Mouse (Mus musculus) midbrain, embryonic 13.5 days (tissue): Measurements from ENCODE around the gene Ube2l3. TPM values are rescaled to one million over a fixed set of nuclear protein-coding genes. Genes with fewer than 3 reads are reported as not detected.
A peak's percentile ranks its signal among the peaks of the same experiment; 100 is the strongest.
"Not testable (repeated sequence)": the region's sequence is repeated elsewhere in the genome, so short reads cannot be mapped to it uniquely, and the experiment has no call there.

Experiments
- ATAC-seq: fragments of 200-750 bp; cut with Nextera tagmentation; 2 replicates; pipeline ENCODE4 v1.8.0; 2017; ENCODE audit warnings: mild to moderate bottlenecking, moderate TSS enrichment, moderate library complexity
- H3K27ac ChIP-seq: fragments of 300-500 bp; sonication (generic); 2 replicates; pipeline ENCODE4 v1.5.1; 2015; ENCODE audit warnings: inconsistent platforms, mild to moderate bottlenecking, moderate library complexity
- H3K27me3 ChIP-seq: fragments of 300-500 bp; sonication (generic); 2 replicates; pipeline ENCODE4 v1.6.1; 2015; ENCODE audit warnings: mild to moderate bottlenecking, inconsistent platforms
- H3K36me3 ChIP-seq: fragments of 300-500 bp; sonication (generic); 2 replicates; pipeline ENCODE4 v1.6.1; 2015; ENCODE audit warnings: mild to moderate bottlenecking, inconsistent platforms
- H3K4me1 ChIP-seq: fragments of 300-500 bp; sonication (generic); replicated peaks from 2 replicates; pipeline ENCODE4 v1.6.1; 2015; ENCODE audit warnings: inconsistent platforms
- H3K4me2 ChIP-seq: fragments of 300-500 bp; sonication (generic); replicated peaks from 2 replicates; pipeline ENCODE4 v1.6.1; 2015; ENCODE audit warnings: moderate library complexity, mild to moderate bottlenecking, inconsistent platforms
- H3K4me3 ChIP-seq: fragments of 300-500 bp; sonication (generic); replicated peaks from 2 replicates; pipeline ENCODE4 v1.5.1; 2015; ENCODE audit warnings: mild to moderate bottlenecking, inconsistent platforms
- H3K9ac ChIP-seq: fragments of 300-500 bp; sonication (generic); replicated peaks from 2 replicates; pipeline ENCODE4 v1.6.1; 2015; ENCODE audit warnings: mild to moderate bottlenecking, inconsistent platforms
- H3K9me3 ChIP-seq: fragments of 300-500 bp; sonication (generic); 2 replicates; pipeline ENCODE4 v1.6.1; 2016; ENCODE audit warnings: mild to moderate bottlenecking, inconsistent platforms
- WGBS: fragments of 180-500 bp; shearing (Covaris S2); methylation state at CpG from one replicate; pipeline ENCODE4 v1.1.7; 2015; 5-methylcytosine and 5-hydroxymethylcytosine counted together
- polyA plus RNA-seq: library from polyadenylated mRNA; unstranded; fragments of >200 nt; fragmentation: Nextera tagmentation; extraction: Ambion mirVana; gene quantifications from 2 replicates; pipeline ENCODE4 v1.2.1, GENCODE M21; 2015

Gene Ube2l3
- polyA plus RNA-seq, 1 experiment from 2014 or later: 342 TPM

DNA sequence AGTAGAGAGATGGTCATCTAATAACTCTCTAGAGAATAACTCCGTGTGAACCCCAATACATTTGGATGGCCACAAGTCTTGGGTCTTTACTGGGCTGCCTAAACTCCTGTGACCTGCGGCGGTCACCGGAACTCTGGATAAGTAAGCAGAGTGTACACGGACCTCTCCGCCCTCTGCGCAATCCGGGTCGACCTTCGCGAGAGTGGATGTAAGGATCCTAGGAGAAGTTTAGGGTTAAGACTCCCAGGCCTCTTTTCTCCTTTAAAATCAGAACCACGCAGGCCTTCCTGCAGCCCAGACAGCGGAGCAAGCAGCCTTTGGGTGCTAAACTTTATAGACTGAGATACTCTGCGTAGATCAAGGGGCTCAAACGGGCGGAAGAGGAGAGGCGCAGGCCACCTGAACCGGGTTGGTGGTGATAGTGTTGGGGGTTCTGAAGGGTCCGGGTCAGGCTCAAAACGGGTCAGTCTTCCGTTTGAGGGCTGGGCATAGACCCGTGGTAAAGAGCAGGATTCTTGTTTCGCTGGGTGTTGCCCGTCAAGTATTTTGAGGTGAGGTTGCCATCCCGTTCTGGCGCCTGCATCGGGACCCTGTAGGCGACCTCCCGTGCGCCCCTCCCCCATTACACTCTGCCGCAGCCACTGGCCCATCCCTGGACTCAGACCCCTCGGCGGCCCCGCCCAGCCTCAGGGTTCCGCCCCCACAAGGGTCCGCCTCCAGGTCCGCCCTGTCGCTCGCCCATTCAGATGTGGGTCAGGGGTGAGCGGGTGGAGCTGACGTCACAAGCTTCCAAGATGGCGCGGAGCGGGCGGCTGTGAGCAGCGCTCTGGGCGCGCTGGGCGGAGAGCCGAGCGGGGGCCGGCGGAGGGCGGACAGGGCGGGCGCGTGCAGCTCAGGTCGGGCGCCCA, 30.6 kb upstream of the Ube2l3 start, which contains the start of gene Hic2:
Gene Hic2, plus strand, starts transcription at position 779 of the 908 bp plus-strand sequence.
- H3K36me3 ChIP-seq: no peaks in the 10 kb centered on the region
- H3K27me3 ChIP-seq: no peaks in the 10 kb centered on the region
- peaks cover 39% of the 10 kb centered on the region for H3K4me1 ChIP-seq
- ATAC-seq: peak; percentile 97
- peak within 1 kb of the TSS; percentile 93 for H3K9ac ChIP-seq
- under 1% methylated on average over 59 of the region's 59 CpGs for WGBS
- peak within 1 kb of the TSS; percentile 74 for H3K4me3 ChIP-seq
- H3K9me3 ChIP-seq: no peaks in the 10 kb centered on the region
- peak within 1 kb of the TSS; percentile 81 for H3K4me2 ChIP-seq
- peak within 1 kb of the TSS; percentile 96 for H3K27ac ChIP-seq

DNA sequence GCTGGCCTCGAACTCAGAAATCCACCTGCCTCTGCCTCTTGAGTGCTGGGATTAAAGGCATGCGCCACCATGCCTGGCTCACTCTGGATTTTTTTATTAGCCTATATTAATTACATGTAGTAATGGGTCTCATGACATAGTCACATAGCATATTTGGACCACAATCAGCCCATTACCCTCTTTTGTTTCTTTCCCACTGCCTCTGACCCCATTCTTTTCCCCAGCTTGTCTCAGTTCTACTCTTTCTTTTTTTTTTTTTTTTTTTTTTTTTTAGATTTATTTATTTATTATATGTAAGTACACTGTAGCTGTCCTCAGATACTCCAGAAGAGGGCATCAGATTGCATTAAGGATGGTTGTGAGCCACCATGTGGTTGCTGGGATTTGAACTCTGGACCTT, 29.1 kb upstream of the Ube2l3 start:
- ATAC-seq, H3K36me3 ChIP-seq, H3K4me2 ChIP-seq, H3K27ac ChIP-seq, H3K27me3 ChIP-seq, H3K9me3 ChIP-seq, H3K9ac ChIP-seq, H3K4me3 ChIP-seq: not testable (repeated sequence)
- WGBS: 91% methylated on average over 2 of the region's 2 CpGs
- H3K4me1 ChIP-seq: peaks cover 28% of the 10 kb centered on the region

DNA sequence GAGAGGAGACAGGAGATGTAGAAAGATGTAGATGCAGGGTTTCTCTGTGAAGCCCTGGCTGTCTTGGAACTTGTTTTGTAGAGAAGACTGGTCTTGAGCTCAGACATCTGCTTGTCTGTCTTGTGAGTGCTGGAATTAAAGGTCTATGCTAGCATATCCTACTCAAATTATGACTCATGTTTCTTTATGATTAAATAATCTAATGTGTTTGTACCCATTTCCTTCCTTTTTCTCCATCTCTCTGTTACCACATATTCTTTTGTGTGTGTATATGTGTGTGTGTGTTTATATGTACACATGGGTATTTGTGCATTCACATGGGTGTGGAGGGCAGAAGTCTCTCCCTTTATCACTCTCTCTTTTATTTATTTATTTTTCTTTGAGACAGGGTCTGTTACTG, 24.0 kb upstream of the Ube2l3 start:
- Histone ChIP-seq H3K4me2 (no peak overlapping the region), H3K27ac (no peak overlapping the region), H3K27me3 (no peaks in the 10 kb centered on the region), H3K4me3 (no peak overlapping the region), H3K4me1 (no peaks in the 10 kb centered on the region), H3K9me3 (no peaks in the 10 kb centered on the region), H3K9ac (no peak overlapping the region), H3K36me3 (no peaks in the 10 kb centered on the region)
- no peak for ATAC-seq

DNA sequence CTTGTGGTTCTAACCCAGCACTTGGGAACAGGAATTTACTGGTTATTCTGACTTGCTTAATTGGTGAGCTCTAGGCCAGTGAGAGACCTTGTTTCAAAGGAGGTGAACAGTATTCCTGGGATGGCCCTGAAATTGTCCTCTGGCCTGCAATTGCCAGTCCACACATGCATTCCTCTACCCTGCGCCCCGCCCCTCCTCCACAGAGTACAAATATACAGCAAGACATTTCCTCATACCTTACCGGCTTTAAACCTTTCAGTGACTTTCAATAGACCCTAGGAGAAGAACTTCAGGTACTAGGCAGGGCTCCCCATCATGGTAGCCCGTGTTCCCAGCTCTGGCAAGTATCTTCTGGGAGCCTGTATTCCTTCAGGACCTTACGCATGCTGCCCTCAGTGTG, 23.1 kb upstream of the Ube2l3 start:
- Histone ChIP-seq H3K9me3 (no peaks in the 10 kb centered on the region), H3K27me3 (no peaks in the 10 kb centered on the region), H3K27ac (no peak overlapping the region), H3K4me1 (no peaks in the 10 kb centered on the region), H3K4me2 (no peak overlapping the region), H3K36me3 (no peaks in the 10 kb centered on the region), H3K9ac (no peak overlapping the region), H3K4me3 (no peak overlapping the region)
- ATAC-seq: no peak
- whole genome bisulfite sequencing: 92% methylated on average over 5 of the region's 5 CpGs

DNA sequence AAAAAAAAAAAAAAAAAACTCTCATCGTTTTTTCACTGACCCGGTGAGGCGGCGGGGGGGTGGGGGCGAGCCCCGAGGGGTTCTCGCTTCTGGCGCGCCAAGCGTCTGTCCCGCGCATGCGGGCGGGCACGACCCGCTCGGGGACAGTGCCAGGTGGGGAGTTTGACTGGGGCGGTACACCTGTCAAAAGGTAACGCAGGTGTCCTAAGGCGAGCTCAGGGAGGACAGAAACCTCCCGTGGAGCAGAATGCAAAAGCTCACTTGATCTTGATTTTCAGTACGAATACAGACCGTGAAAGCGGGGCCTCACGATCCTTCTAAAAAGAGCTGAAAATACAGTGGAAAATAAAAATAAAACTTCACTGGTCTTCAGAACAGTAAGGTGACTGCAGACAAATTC, 19.7 kb upstream of the Ube2l3 start:
- peak; percentile 100 for ATAC-seq
- Histone ChIP-seq H3K4me1 (no peaks in the 10 kb centered on the region), H3K4me3 (no peak overlapping the region), H3K36me3 (no peaks in the 10 kb centered on the region), H3K9me3 (no peaks in the 10 kb centered on the region), H3K27ac (no peak overlapping the region), H3K9ac (no peak overlapping the region), H3K4me2 (no peak overlapping the region), H3K27me3 (no peaks in the 10 kb centered on the region)
- 32% methylated on average over 25 of the region's 25 CpGs for WGBS

DNA sequence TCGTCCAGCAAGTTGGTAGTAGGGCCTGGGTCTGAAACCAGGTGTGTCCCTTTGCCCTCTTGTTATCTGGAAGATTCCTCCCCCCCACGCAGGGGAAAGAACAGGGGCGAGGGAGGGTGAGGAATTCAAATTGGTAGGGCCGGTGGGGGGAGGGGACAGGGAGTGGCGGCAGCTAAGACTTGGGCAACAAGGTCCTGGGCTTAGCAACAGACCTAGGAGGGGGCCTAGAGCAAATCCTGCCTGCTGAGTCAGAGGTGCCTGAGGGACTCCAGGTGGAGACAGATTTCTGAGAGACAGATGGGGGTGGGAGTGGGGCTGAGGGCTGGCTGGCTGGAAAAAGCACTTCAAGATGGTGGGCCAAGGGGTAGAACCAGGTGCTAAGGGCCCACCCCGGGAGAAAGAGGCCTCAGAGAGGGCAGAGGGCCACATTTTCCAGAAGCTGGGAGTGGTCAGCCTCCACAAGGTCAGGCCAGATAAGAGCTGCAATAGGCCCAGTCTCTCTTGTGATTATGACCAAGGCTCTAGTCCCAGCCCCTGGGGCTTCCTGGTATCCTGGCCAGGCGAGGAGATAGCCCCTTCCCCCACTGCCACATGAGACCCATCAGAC, 17.8 kb upstream of the Ube2l3 start:
- Histone ChIP-seq H3K4me3 (no peak overlapping the region), H3K27ac (no peak overlapping the region), H3K4me2 (no peak overlapping the region), H3K4me1 (no peaks in the 10 kb centered on the region), H3K36me3 (no peaks in the 10 kb centered on the region), H3K27me3 (no peaks in the 10 kb centered on the region), H3K9me3 (no peaks in the 10 kb centered on the region), H3K9ac (no peak overlapping the region)
- WGBS: 39% methylated on average over 7 of the region's 7 CpGs
- ATAC-seq: no peak

DNA sequence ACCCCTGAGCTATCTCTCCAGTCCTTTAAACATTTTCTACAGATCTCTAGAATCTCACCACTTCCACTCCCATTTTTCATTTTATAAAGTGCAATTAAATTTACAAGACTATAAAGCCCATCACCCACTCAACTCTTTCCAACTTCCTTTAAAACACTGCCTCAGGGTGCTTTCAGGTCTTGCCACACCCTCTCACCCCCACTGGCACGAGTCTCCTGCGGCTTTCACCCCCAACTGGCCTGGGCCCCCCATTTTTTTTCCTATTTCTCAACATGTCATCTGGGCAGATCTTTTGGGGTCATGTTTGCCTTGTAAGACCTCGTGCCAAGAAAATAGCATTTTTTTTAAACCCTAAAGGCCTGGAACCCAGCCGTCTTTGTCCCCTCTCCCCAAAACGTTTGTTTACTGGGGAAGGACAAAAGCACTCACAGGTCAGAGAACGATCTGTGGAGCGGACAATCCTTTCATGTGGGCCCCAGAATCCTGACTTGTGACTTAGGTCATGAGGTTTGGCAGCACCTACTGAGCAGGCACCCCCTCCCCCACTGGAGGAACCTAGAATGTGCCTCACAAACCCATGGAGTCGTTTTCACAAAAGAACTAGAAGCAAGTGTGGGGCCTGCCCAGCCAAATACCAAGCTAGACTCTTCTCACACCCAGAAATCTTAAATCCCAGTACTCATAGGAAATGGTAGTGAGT, 14.6 kb upstream of the Ube2l3 start:
- H3K4me2 ChIP-seq: no peak overlapping the region
- ATAC-seq: no peak
- H3K4me1 ChIP-seq: no peaks in the 10 kb centered on the region
- H3K9ac ChIP-seq: no peak overlapping the region
- no peaks in the 10 kb centered on the region for H3K27me3 ChIP-seq
- H3K36me3 ChIP-seq: no peaks in the 10 kb centered on the region; the same call in 1 of the 2 replicates
- no peaks in the 10 kb centered on the region for H3K9me3 ChIP-seq
- no peak overlapping the region for H3K4me3 ChIP-seq
- no peak overlapping the region for H3K27ac ChIP-seq
- WGBS: 69% methylated on average over 8 of the region's 8 CpGs

DNA sequence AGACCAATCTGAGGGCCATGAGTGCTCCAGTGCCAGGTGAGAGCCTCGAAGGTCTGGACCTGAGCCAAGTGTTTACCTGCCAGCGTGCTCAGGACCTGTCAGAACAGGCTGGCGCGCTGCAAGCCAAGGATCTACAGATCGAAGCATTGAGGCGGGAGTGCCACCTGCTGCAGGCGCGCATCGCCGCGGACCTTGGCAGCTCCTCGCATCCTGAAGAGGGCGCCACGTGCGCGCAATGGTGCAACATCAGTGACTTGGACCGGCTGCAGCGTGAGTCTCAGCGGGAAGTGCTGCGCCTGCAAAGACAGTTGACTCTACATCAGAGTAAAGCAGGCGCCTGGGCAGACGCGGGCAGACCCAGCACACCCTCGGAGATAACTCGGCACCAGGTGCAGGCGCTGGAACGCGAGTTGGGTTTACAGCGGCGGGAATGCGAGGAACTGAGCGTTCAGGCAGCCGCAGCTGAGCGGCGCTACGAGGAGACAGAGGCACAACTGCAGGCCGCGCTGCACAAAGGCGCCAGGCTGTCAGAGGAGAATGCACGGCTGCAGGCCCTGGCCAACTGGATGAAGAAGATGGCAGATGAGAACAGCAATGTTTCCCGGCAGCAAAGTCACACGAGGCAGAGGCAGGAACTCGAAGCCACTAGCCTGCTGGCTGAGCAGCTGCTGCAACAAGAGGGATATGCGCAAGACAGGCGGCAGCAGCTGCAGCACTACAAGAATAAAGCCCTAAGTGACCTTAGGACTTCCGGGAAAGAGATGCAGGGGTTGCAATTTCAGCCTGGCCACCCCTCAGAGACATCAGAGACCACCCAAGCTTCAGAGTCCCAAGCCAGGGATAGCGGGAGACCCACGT, 7.8 kb upstream of the Ube2l3 start:
- Histone ChIP-seq H3K9me3 (no peaks in the 10 kb centered on the region), H3K4me1 (peaks cover 25% of the 10 kb centered on the region), H3K9ac (peak overlapping the region; percentile 72), H3K27me3 (peaks cover 19% of the 10 kb centered on the region), H3K4me3 (peak overlapping the region; percentile 57), H3K27ac (peak overlapping the region; percentile 88), H3K4me2 (peak overlapping the region; percentile 87), H3K36me3 (no peaks in the 10 kb centered on the region; the same call in 1 of the 2 replicates)
- 7% methylated on average over 48 of the region's 48 CpGs for WGBS
- ATAC-seq: peak; percentile 75

DNA sequence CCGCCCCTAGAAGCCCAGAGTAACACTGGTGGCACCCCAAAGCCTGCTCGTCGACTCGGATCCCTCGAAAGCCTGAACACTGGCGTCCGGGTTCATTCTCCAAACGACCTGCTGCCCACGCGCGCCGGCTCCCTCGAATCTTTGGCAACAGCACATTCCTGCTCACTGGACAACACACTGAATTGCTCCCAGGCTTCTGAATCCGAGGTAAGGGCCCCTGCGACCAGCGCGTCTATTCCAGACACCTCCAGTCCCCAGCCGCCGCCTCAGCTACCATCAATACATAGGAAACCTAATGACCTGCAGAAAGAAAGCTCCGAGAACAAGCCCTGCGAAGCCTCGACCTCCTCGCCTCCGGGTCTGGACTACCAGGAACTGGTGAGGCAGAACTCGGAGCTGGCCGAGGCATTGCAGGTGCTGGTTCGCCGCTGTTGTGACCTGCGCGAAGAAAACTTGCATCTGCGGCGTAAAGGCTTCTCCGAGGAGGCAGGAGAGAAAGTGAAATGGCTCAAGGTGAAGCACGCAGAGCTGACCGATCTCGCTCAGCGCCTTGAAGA, 7.0 kb upstream of the Ube2l3 start:
- peak overlapping the region; percentile 87 for H3K4me2 ChIP-seq
- no peaks in the 10 kb centered on the region for H3K9me3 ChIP-seq
- peak overlapping the region; percentile 57 for H3K4me3 ChIP-seq
- peaks cover 19% of the 10 kb centered on the region for H3K27me3 ChIP-seq
- peak overlapping the region; percentile 72 for H3K9ac ChIP-seq
- ATAC-seq: peak; percentile 21
- H3K4me1 ChIP-seq: peaks cover 25% of the 10 kb centered on the region
- H3K27ac ChIP-seq: peak overlapping the region; percentile 88
- H3K36me3 ChIP-seq: no peaks in the 10 kb centered on the region; the same call in 1 of the 2 replicates
- WGBS: under 1% methylated on average over 37 of the region's 37 CpGs

DNA sequence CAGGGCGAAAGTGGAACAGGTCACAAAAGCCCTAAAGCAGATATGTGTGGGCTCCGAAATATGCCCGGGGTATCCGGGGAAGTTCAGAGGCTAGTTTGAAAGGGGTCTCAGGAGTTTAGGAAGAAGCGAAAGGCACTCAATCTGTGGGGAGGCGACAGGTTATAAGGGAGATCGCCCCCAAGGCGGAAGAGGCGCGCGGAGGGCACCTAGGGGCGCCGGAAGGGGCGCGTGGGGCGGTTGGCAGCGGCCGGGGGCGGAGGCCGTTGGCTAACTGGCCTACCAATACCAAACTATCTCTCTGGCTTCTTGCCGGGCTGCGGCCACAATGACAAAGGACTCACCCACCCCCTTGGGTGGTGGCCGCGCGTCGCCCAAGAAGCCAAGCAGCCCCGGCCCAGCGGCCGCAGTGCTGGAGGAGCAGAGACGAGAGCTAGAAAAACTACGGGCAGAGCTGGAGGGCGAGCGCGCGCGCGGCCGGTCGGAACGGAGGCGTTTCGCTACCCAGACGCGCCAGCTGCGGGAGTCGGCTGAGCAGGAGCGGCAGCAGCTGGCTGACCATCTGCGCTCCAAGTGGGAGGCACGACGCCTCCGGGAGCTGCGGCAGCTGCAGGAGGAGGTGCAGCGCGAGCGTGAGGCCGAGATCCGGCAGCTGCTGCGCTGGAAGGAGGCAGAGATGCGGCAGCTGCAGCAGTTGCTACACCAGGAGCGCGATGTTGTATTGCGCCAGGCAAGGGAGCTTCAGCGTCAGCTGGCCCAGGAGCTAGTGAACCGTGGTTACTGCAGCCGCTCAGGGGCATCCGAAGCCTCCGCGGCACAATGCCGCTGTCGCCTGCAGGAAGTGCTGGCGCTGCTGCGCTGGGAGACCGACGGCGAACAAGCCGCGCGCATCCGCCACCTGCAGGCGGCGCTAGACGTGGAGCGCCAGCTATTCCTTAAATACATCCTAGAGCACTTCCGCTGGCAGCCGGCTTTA, 6.2 kb upstream of the Ube2l3 start, which contains the start of gene Rimbp3:
Gene Rimbp3, plus strand, starts transcription at position 215 of the 973 bp plus-strand sequence.
- 1% methylated on average over 84 of the region's 85 CpGs for WGBS

More for the DNA sequence above, 6.2 kb upstream of the Ube2l3 start, which contains the start of gene Rimbp3:
- H3K9ac ChIP-seq: peak within 1 kb of the TSS; percentile 72
- H3K36me3 ChIP-seq: no peaks in the 10 kb centered on the region; the same call in 1 of the 2 replicates
- H3K27ac ChIP-seq: peak within 1 kb of the TSS; percentile 88
- peak within 1 kb of the TSS; percentile 57 for H3K4me3 ChIP-seq
- peaks cover 19% of the 10 kb centered on the region for H3K27me3 ChIP-seq
- ATAC-seq: peak; percentile 88
- peak within 1 kb of the TSS; percentile 87 for H3K4me2 ChIP-seq
- H3K9me3 ChIP-seq: no peaks in the 10 kb centered on the region
- H3K4me1 ChIP-seq: peaks cover 25% of the 10 kb centered on the region
